Mouse (Mus musculus): Measurements from ENCODE around the gene Tepsin.
A peak's percentile ranks its signal among the peaks of the same experiment; 100 is the strongest.

GRCm38 (mm10) chr11:120067834-120068233, 30.7 kb downstream of the Tepsin start:
- no peak for TF ChIP-seq EP300 (IDR thresholded peaks at IDR 0.05; ENCODE audit: insufficient read depth, low read depth, low read length)
- peak; percentile 87 for TF ChIP-seq CTCF (IDR thresholded peaks at IDR 0.05; ENCODE audit: low read depth, low read length)
- no peak for TF ChIP-seq POLR2A (IDR thresholded peaks at IDR 0.05; ENCODE audit: insufficient read depth, low read length)
